Mouse (Mus musculus) lung, embryonic 15.5 days (tissue): Measurements from ENCODE around the gene Gpsm3. TPM values are rescaled to one million over a fixed set of nuclear protein-coding genes. Genes with fewer than 3 reads are reported as not detected.
A peak's percentile ranks its signal among the peaks of the same experiment; 100 is the strongest.

Experiments used
- ATAC-seq: fragments of 200-750 bp; cut with Nextera tagmentation; 2 replicates; pipeline ENCODE4 v1.8.0; 2017; ENCODE audit warnings: moderate number of reproducible peaks, borderline replicate concordance; ENCODE audit not compliant: low FRiP score, low TSS enrichment; ENCODE audit errors: extremely low read depth
- H3K27ac ChIP-seq: fragments of 300-500 bp; sonication (generic); 2 replicates; pipeline ENCODE4 v1.5.1; 2015; ENCODE audit warnings: moderate library complexity, mild to moderate bottlenecking, inconsistent platforms
- H3K27me3 ChIP-seq: fragments of 300-500 bp; sonication (generic); 2 replicates; pipeline ENCODE4 v1.6.1; 2015; ENCODE audit warnings: inconsistent platforms
- H3K36me3 ChIP-seq: fragments of 300-500 bp; sonication (generic); 2 replicates; pipeline ENCODE4 v1.6.1; 2015; ENCODE audit warnings: inconsistent platforms
- H3K4me1 ChIP-seq: fragments of 300-500 bp; sonication (generic); 2 replicates; pipeline ENCODE4 v1.6.1; 2015; ENCODE audit warnings: inconsistent platforms
- H3K4me2 ChIP-seq: fragments of 300-500 bp; sonication (generic); 2 replicates; pipeline ENCODE4 v1.6.1; 2015; ENCODE audit warnings: inconsistent platforms, mild to moderate bottlenecking, moderate library complexity
- H3K4me3 ChIP-seq: fragments of 300-500 bp; sonication (generic); 2 replicates; pipeline ENCODE4 v1.5.1; 2015; ENCODE audit warnings: mild to moderate bottlenecking, inconsistent platforms
- H3K9ac ChIP-seq: fragments of 300-500 bp; sonication (generic); 2 replicates; pipeline ENCODE4 v1.6.1; 2015; ENCODE audit warnings: inconsistent platforms
- H3K9me3 ChIP-seq: fragments of 300-500 bp; sonication (generic); 2 replicates; pipeline ENCODE4 v1.6.1; 2016; ENCODE audit warnings: inconsistent platforms
- WGBS: fragments of 180-500 bp; shearing (Covaris S2); methylation state at CpG from one replicate; pipeline ENCODE4 v1.1.7; 2015; 5-methylcytosine and 5-hydroxymethylcytosine counted together
- polyA plus RNA-seq: library from polyadenylated mRNA; unstranded; fragments of >200 nt; fragmentation: Nextera tagmentation; extraction: Ambion mirVana; gene quantifications from 2 replicates; pipeline ENCODE4 v1.2.1, GENCODE M21; 2015

The Gpsm3 gene
- polyA plus RNA-seq, 1 experiment from 2014 or later = 17.9 TPM

DNA sequence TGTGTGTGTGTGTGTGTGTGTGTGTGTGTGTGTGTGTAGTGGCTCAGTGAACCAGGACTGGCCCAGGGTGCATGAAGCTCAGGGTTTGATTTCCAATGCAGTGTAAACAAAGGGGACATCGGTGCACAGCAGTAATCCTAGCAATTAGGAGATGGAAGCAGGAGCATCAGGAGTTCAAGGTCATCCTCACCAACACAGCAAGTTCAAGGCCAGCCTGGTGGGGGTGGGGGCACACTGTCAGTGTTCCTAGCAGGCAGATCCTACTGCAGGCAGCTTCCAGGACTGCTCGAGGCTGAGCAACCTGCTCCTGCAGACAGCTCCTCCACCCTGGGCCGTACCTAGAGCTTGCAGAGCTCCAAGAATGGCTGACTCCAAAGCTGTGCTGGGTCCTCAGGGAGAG lies 27.0 kb upstream of the Gpsm3 start:
- 58% methylated on average over 3 of the region's 3 CpGs for WGBS
- H3K4me3 ChIP-seq = no peak overlapping the region

DNA sequence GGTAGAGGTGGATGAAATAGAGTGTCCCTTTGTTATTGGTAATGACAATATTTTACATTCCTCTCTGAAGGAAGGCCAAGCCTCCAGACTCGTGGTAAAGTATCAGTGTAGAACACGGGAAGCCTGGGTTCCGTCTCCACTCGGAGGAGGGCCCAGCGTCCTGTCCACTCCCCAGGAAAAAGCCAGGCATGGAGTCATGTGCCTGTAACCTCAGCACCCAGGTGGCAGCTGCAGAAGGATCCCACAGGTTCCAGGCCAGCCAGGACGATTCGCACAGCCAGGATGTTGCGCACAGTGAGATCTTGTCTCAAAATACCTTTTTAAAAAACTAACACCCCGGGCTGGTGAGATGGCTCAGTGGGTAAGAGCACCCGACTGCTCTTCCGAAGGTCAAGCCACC lies 26.3 kb upstream of the Gpsm3 start:
- H3K36me3 ChIP-seq = no peaks in the 10 kb centered on the region

More for the DNA sequence above, 27.0 kb upstream of the Gpsm3 start:
- H3K27me3 ChIP-seq = no peaks in the 10 kb centered on the region
- ATAC-seq = no peak
- H3K4me1 ChIP-seq = peaks cover 16% of the 10 kb centered on the region
- no peak overlapping the region for H3K9ac ChIP-seq
- no peaks in the 10 kb centered on the region for H3K36me3 ChIP-seq
- no peak overlapping the region for H3K27ac ChIP-seq
- H3K9me3 ChIP-seq = no peaks in the 10 kb centered on the region
- H3K4me2 ChIP-seq = no peak overlapping the region

DNA sequence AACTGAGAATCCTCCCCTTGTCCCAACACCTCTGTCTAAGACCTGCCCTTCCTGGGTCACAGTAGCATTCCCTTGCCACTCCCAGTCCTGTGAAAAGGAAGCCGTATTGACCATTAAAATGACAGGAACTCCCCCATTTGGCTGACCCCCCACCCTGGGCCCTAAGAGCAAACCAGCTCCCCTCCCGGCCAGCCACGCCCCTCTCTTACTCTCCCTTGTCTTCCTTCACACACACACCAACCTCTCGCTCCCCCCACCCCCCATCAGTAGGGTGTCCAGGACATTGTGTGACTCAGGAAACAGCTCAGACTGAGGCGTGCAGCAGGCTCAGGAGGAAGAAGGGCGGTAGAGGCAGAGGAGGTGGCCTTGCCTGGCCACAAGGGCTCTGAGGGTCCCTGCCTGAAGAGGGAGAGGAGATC lies 25.6 kb upstream of the Gpsm3 start, which contains the start of gene Notch4:
Gene Notch4 (plus strand): TSS at position 266 of the 419 bp plus-strand sequence.
- peak within 1 kb of the TSS; percentile 87 for H3K27ac ChIP-seq
- peak; percentile 60; the same call in 1 of the 2 replicates for ATAC-seq
- WGBS = 6% methylated on average over 6 of the region's 6 CpGs
- H3K27me3 ChIP-seq = no peaks in the 10 kb centered on the region
- H3K4me3 ChIP-seq = peak within 1 kb of the TSS; percentile 30
- H3K9ac ChIP-seq = no peak within 1 kb of the TSS
- peaks cover 16% of the 10 kb centered on the region for H3K4me1 ChIP-seq
- no peaks in the 10 kb centered on the region for H3K36me3 ChIP-seq
- peak within 1 kb of the TSS; percentile 49 for H3K4me2 ChIP-seq
- no peaks in the 10 kb centered on the region for H3K9me3 ChIP-seq

More for the DNA sequence above, 26.3 kb upstream of the Gpsm3 start:
- Histone ChIP-seq H3K4me1 (peaks cover 16% of the 10 kb centered on the region), H3K4me2 (no peak overlapping the region), H3K9me3 (no peaks in the 10 kb centered on the region), H3K27ac (no peak overlapping the region), H3K9ac (no peak overlapping the region), H3K4me3 (no peak overlapping the region), H3K27me3 (no peaks in the 10 kb centered on the region)
- WGBS = 67% methylated on average over 11 of the region's 11 CpGs
- ATAC-seq = no peak

DNA sequence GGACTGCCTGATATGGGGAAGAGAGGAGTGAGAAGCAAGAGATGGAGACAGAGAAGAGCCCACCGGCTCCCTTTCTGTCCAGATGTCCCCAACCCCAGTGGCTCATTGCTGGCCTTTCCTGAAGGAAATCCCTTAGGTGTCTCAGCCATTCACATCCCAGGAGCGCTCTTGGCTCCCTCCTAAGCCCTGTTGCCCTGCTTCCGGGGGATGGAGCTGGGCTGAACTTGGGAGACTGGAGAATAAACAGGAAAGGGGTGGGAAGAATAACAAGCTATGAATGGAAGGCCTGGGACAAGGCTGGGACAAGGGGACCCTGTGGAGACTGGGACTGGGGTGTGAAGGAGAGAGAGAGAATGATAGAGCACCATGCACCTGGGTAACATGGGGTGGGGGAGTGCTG lies 24.8 kb upstream of the Gpsm3 start:
- Histone ChIP-seq H3K27me3 (no peaks in the 10 kb centered on the region), H3K27ac (peak overlapping the region; percentile 87), H3K9ac (no peak overlapping the region), H3K9me3 (no peaks in the 10 kb centered on the region), H3K4me2 (peak overlapping the region; percentile 49), H3K4me3 (peak overlapping the region; percentile 30), H3K36me3 (no peaks in the 10 kb centered on the region), H3K4me1 (peaks cover 14% of the 10 kb centered on the region)
- peak; percentile 49; the same call in 1 of the 2 replicates for ATAC-seq
- WGBS = 29% methylated on average over 3 of the region's 3 CpGs

- Histone ChIP-seq H3K4me3 (no peak overlapping the region), H3K36me3 (no peaks in the 10 kb centered on the region), H3K9ac (no peak overlapping the region), H3K9me3 (no peaks in the 10 kb centered on the region), H3K4me1 (peaks cover 14% of the 10 kb centered on the region), H3K27ac (no peak overlapping the region), H3K27me3 (no peaks in the 10 kb centered on the region), H3K4me2 (no peak overlapping the region)
- no peak for ATAC-seq
- WGBS = 55% methylated on average over 9 of the region's 9 CpGs
Measured at GRCm38 (mm10) chr17:34567311-34567710, 22.3 kb upstream of the Gpsm3 start.

- no peak overlapping the region for H3K27ac ChIP-seq
- ATAC-seq = no peak
- 71% methylated on average over 13 of the region's 13 CpGs for WGBS
- no peak overlapping the region for H3K4me2 ChIP-seq
- H3K4me3 ChIP-seq = no peak overlapping the region
- H3K27me3 ChIP-seq = no peaks in the 10 kb centered on the region
- no peaks in the 10 kb centered on the region for H3K36me3 ChIP-seq
- no peak overlapping the region for H3K9ac ChIP-seq
- peaks cover 14% of the 10 kb centered on the region for H3K4me1 ChIP-seq
- H3K9me3 ChIP-seq = no peaks in the 10 kb centered on the region
Measured at GRCm38 (mm10) chr17:34568421-34568820, 21.2 kb upstream of the Gpsm3 start.

DNA sequence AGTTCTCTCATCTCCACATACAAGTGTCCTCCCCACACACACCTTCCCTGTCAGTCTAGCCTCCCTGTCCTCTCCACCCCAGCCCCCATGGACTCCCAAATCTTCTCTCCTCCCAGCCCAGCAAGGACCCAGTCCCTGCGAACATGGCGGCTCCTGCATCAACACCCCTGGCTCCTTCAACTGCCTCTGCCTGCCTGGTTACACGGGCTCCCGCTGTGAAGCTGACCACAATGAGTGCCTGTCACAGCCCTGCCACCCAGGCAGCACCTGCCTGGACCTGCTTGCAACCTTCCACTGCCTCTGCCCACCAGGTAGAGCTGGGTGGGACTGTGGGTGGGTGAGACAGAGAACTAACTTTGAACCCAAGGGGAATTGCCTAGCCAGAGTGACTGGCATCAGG lies 19.7 kb upstream of the Gpsm3 start:
- Histone ChIP-seq H3K4me3 (no peak overlapping the region), H3K36me3 (no peaks in the 10 kb centered on the region), H3K4me1 (peaks cover 2% of the 10 kb centered on the region; the same call in 1 of the 2 replicates), H3K27ac (no peak overlapping the region), H3K9ac (no peak overlapping the region), H3K9me3 (no peaks in the 10 kb centered on the region), H3K27me3 (no peaks in the 10 kb centered on the region), H3K4me2 (no peak overlapping the region)
- WGBS = 63% methylated on average over 4 of the region's 4 CpGs
- ATAC-seq = no peak

GRCm38 (mm10) chr17:34571875-34572274 lies 17.7 kb upstream of the Gpsm3 start:
- H3K27ac ChIP-seq = no peak overlapping the region
- peaks cover 4% of the 10 kb centered on the region; the same call in 1 of the 2 replicates for H3K4me1 ChIP-seq
- no peak for ATAC-seq
- no peak overlapping the region for H3K4me3 ChIP-seq
- no peak overlapping the region for H3K9ac ChIP-seq
- no peak overlapping the region for H3K4me2 ChIP-seq
- H3K27me3 ChIP-seq = no peaks in the 10 kb centered on the region
- H3K9me3 ChIP-seq = no peaks in the 10 kb centered on the region
- WGBS = 18% methylated on average over 5 of the region's 5 CpGs
- no peaks in the 10 kb centered on the region for H3K36me3 ChIP-seq

GRCm38 (mm10) chr17:34572361-34572760 lies 17.2 kb upstream of the Gpsm3 start:
- 13% methylated on average over 15 of the region's 15 CpGs for WGBS
- H3K27ac ChIP-seq = no peak overlapping the region
- no peak for ATAC-seq
- H3K9ac ChIP-seq = no peak overlapping the region
- no peak overlapping the region for H3K4me3 ChIP-seq
- no peaks in the 10 kb centered on the region for H3K27me3 ChIP-seq
- no peak overlapping the region for H3K4me2 ChIP-seq
- no peaks in the 10 kb centered on the region for H3K9me3 ChIP-seq
- no peaks in the 10 kb centered on the region for H3K36me3 ChIP-seq
- H3K4me1 ChIP-seq = peaks cover 4% of the 10 kb centered on the region; the same call in 1 of the 2 replicates

DNA sequence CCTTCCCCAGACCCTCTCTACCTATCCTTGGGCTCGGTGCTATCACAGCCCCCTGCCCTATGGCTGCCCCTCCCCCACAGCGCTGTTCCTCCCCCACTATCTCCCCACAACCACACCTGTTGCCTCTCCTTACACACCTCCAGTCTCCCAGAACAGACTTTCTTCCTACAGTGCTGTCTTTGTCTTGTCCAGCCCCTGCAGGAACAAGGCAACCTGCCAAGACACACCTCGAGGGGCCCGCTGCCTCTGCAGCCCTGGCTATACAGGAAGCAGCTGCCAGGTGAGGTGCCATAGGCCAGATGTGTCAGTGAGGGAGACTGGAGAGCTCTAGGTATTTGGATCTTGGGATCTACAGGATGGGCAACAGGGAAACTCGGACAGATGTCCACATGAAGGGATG lies 13.0 kb upstream of the Gpsm3 start:
- WGBS = 47% methylated on average over 5 of the region's 5 CpGs
- no peak for ATAC-seq
- Histone ChIP-seq H3K4me2 (no peak overlapping the region), H3K9ac (no peak overlapping the region), H3K36me3 (no peaks in the 10 kb centered on the region), H3K4me1 (peaks cover 4% of the 10 kb centered on the region; the same call in 1 of the 2 replicates), H3K27me3 (no peaks in the 10 kb centered on the region), H3K27ac (no peak overlapping the region), H3K4me3 (no peak overlapping the region), H3K9me3 (no peaks in the 10 kb centered on the region)

- Histone ChIP-seq H3K27ac (no peak overlapping the region), H3K4me1 (peaks cover 4% of the 10 kb centered on the region; the same call in 1 of the 2 replicates), H3K4me2 (no peak overlapping the region), H3K36me3 (no peaks in the 10 kb centered on the region), H3K9me3 (no peaks in the 10 kb centered on the region), H3K27me3 (no peaks in the 10 kb centered on the region), H3K4me3 (no peak overlapping the region), H3K9ac (no peak overlapping the region)
- WGBS = 86% methylated on average over 3 of the region's 3 CpGs
- no peak for ATAC-seq
Measured at GRCm38 (mm10) chr17:34578070-34578469, 11.5 kb upstream of the Gpsm3 start.

GRCm38 (mm10) chr17:34582528-34582927 lies 7.1 kb upstream of the Gpsm3 start:
- no peaks in the 10 kb centered on the region for H3K9me3 ChIP-seq

GRCm38 (mm10) chr17:34583397-34583796 lies 6.2 kb upstream of the Gpsm3 start:
- no peaks in the 10 kb centered on the region for H3K36me3 ChIP-seq
- H3K9ac ChIP-seq = no peak overlapping the region
- no peak overlapping the region for H3K27ac ChIP-seq
- no peaks in the 10 kb centered on the region for H3K27me3 ChIP-seq
- peaks cover 19% of the 10 kb centered on the region for H3K4me1 ChIP-seq
- H3K9me3 ChIP-seq = no peaks in the 10 kb centered on the region
- H3K4me3 ChIP-seq = no peak overlapping the region
- no peak overlapping the region for H3K4me2 ChIP-seq
- 53% methylated on average over 7 of the region's 7 CpGs for WGBS
- no peak for ATAC-seq

More at GRCm38 (mm10) chr17:34582528-34582927, 7.1 kb upstream of the Gpsm3 start:
- Histone ChIP-seq H3K4me2 (no peak overlapping the region), H3K27ac (no peak overlapping the region), H3K9ac (no peak overlapping the region), H3K36me3 (no peaks in the 10 kb centered on the region), H3K4me1 (peaks cover 12% of the 10 kb centered on the region), H3K4me3 (no peak overlapping the region), H3K27me3 (no peaks in the 10 kb centered on the region)
- no peak for ATAC-seq
- 73% methylated on average over 12 of the region's 12 CpGs for WGBS
